Mouse (Mus musculus): ENCODE results near the gene Plekhg4. TPM values are rescaled to one million over a fixed set of nuclear protein-coding genes. Genes with fewer than 3 reads are reported as not detected.

Plekhg4 gene
- polyA plus RNA-seq, 1 experiment from 2014 or later: 0.81 TPM

GRCm38 (mm10) chr8:105341399-105341798 lies 31.7 kb upstream of the Plekhg4 start:
- Histone ChIP-seq H3K9ac (0 out of 2 replicates have a peak overlapping the region, but pooled peaks have one; percentile 21), H3K27me3 (no peaks in the 10 kb centered on the region), H3K4me2 (no peak overlapping the region), H3K9me3 (no peaks in the 10 kb centered on the region), H3K4me1 (peaks cover 45% of the 10 kb centered on the region), H3K4me3 (no peak overlapping the region), H3K27ac (no peak overlapping the region; the same call in 1 of the 2 replicates), H3K36me3 (peaks cover 21% of the 10 kb centered on the region)
- WGBS: 33% methylated on average over 8 of the region's 8 CpGs
- no peak for ATAC-seq (ENCODE audit: insufficient number of reproducible peaks, insufficient read depth, low FRiP score, low TSS enrichment, low read depth)

GRCm38 (mm10) chr8:105342768-105343167 lies 30.3 kb upstream of the Plekhg4 start:
- Histone ChIP-seq H3K4me1 (peaks cover 49% of the 10 kb centered on the region), H3K4me3 (no peak overlapping the region)

GRCm38 (mm10) chr8:105343791-105344574 lies 29.1 kb upstream of the Plekhg4 start:
- 0 out of 2 replicates have a peak overlapping the region, but pooled peaks have one; percentile 2 for H3K9ac ChIP-seq
- H3K36me3 ChIP-seq: 0 out of 2 replicates have a peak, but pooled peaks cover 4% of the 10 kb centered on the region
- H3K27me3 ChIP-seq: no peaks in the 10 kb centered on the region; the same call in 1 of the 2 replicates
- H3K9me3 ChIP-seq: no peaks in the 10 kb centered on the region
- H3K4me2 ChIP-seq: no peak overlapping the region
- H3K4me3 ChIP-seq: no peak overlapping the region
- ATAC-seq (ENCODE audit: insufficient number of reproducible peaks, insufficient read depth, low FRiP score, low TSS enrichment, low read depth): no peak
- 65% methylated on average over 8 of the region's 8 CpGs for WGBS
- no peak overlapping the region for H3K27ac ChIP-seq
- H3K4me1 ChIP-seq: peaks cover 42% of the 10 kb centered on the region

More at GRCm38 (mm10) chr8:105342768-105343167, 30.3 kb upstream of the Plekhg4 start:
- no peaks in the 10 kb centered on the region for H3K9me3 ChIP-seq
- WGBS: 71% methylated on average over 4 of the region's 4 CpGs
- H3K27ac ChIP-seq: no peak overlapping the region
- H3K36me3 ChIP-seq: peaks cover 8% of the 10 kb centered on the region
- H3K9ac ChIP-seq: no peak overlapping the region
- ATAC-seq (ENCODE audit: insufficient number of reproducible peaks, insufficient read depth, low FRiP score, low TSS enrichment, low read depth): no peak
- H3K4me2 ChIP-seq: no peak overlapping the region
- no peaks in the 10 kb centered on the region for H3K27me3 ChIP-seq

GRCm38 (mm10) chr8:105345061-105345975 lies 27.8 kb upstream of the Plekhg4 start:
- H3K4me2 ChIP-seq: peak overlapping the region; percentile 95

GRCm38 (mm10) chr8:105346611-105347427 lies 26.3 kb upstream of the Plekhg4 start:
- peak overlapping the region; percentile 82 for H3K9ac ChIP-seq
- H3K36me3 ChIP-seq: no peaks in the 10 kb centered on the region
- peak overlapping the region; percentile 73 for H3K4me3 ChIP-seq
- peak overlapping the region; percentile 86 for H3K27ac ChIP-seq
- peaks cover 46% of the 10 kb centered on the region for H3K4me1 ChIP-seq
- H3K9me3 ChIP-seq: no peaks in the 10 kb centered on the region
- 2% methylated on average over 34 of the region's 34 CpGs for WGBS
- no peak; the same call in 1 of the 2 replicates for ATAC-seq (ENCODE audit: insufficient number of reproducible peaks, insufficient read depth, low FRiP score, low TSS enrichment, low read depth)
- peaks cover 13% of the 10 kb centered on the region; the same call in 1 of the 2 replicates for H3K27me3 ChIP-seq
- H3K4me2 ChIP-seq: peak overlapping the region; percentile 95

More at GRCm38 (mm10) chr8:105345061-105345975, 27.8 kb upstream of the Plekhg4 start:
- 39% methylated on average over 7 of the region's 7 CpGs for WGBS
- peaks cover 9% of the 10 kb centered on the region; the same call in 1 of the 2 replicates for H3K27me3 ChIP-seq
- peaks cover 46% of the 10 kb centered on the region for H3K4me1 ChIP-seq
- no peak overlapping the region for H3K4me3 ChIP-seq
- no peak for ATAC-seq (ENCODE audit: insufficient number of reproducible peaks, insufficient read depth, low FRiP score, low TSS enrichment, low read depth)
- 0 out of 2 replicates have a peak, but pooled peaks cover 4% of the 10 kb centered on the region for H3K36me3 ChIP-seq
- H3K9ac ChIP-seq: 0 out of 2 replicates have a peak overlapping the region, but pooled peaks have one; percentile 11
- H3K9me3 ChIP-seq: no peaks in the 10 kb centered on the region
- H3K27ac ChIP-seq: peak overlapping the region; percentile 22; the same call in 1 of the 2 replicates

GRCm38 (mm10) chr8:105347428-105348221 lies 25.4 kb upstream of the Plekhg4 start, which contains the start of gene Fhod1:
Gene Fhod1, minus strand, starts transcription at chr8:105347953.
- ATAC-seq (ENCODE audit: insufficient number of reproducible peaks, insufficient read depth, low FRiP score, low TSS enrichment, low read depth): peak; percentile 84
- WGBS: under 1% methylated on average over 53 of the region's 53 CpGs
- peak within 1 kb of the TSS; percentile 82 for H3K9ac ChIP-seq
- no peaks in the 10 kb centered on the region for H3K9me3 ChIP-seq
- no peaks in the 10 kb centered on the region for H3K36me3 ChIP-seq
- H3K4me3 ChIP-seq: peak within 1 kb of the TSS; percentile 73
- H3K4me2 ChIP-seq: peak within 1 kb of the TSS; percentile 95
- H3K4me1 ChIP-seq: peaks cover 46% of the 10 kb centered on the region
- H3K27ac ChIP-seq: peak within 1 kb of the TSS; percentile 86
- H3K27me3 ChIP-seq: peaks cover 13% of the 10 kb centered on the region; the same call in 1 of the 2 replicates

- H3K9me3 ChIP-seq: no peaks in the 10 kb centered on the region
- H3K27me3 ChIP-seq: peaks cover 13% of the 10 kb centered on the region; the same call in 1 of the 2 replicates
- H3K4me2 ChIP-seq: peak within 1 kb of the TSS; percentile 95
- ATAC-seq (ENCODE audit: insufficient number of reproducible peaks, insufficient read depth, low FRiP score, low TSS enrichment, low read depth): no peak
- 1% methylated on average over 34 of the region's 34 CpGs for WGBS
- H3K36me3 ChIP-seq: no peaks in the 10 kb centered on the region
- H3K27ac ChIP-seq: peak within 1 kb of the TSS; percentile 86
- H3K4me1 ChIP-seq: peaks cover 46% of the 10 kb centered on the region
- H3K4me3 ChIP-seq: peak within 1 kb of the TSS; percentile 73
- H3K9ac ChIP-seq: peak within 1 kb of the TSS; percentile 82
These were observed 24.5 kb upstream of the Plekhg4 start, which contains the start of gene Slc9a5 for GRCm38 (mm10) chr8:105348450-105349095. Gene Slc9a5, plus strand, starts transcription at chr8:105348843.

GRCm38 (mm10) chr8:105349096-105349771 lies 23.8 kb upstream of the Plekhg4 start:
- Histone ChIP-seq H3K36me3 (no peaks in the 10 kb centered on the region), H3K9ac (peak overlapping the region; percentile 82), H3K4me1 (peaks cover 45% of the 10 kb centered on the region), H3K27ac (peak overlapping the region; percentile 86), H3K9me3 (no peaks in the 10 kb centered on the region), H3K27me3 (peaks cover 13% of the 10 kb centered on the region; the same call in 1 of the 2 replicates), H3K4me2 (peak overlapping the region; percentile 95), H3K4me3 (peak overlapping the region; percentile 73)
- under 1% methylated on average over 38 of the region's 48 CpGs for WGBS
- ATAC-seq (ENCODE audit: insufficient number of reproducible peaks, insufficient read depth, low FRiP score, low TSS enrichment, low read depth): no peak

GRCm38 (mm10) chr8:105350186-105350585 lies 22.9 kb upstream of the Plekhg4 start:
- no peak for ATAC-seq (ENCODE audit: insufficient number of reproducible peaks, insufficient read depth, low FRiP score, low TSS enrichment, low read depth)
- peaks cover 13% of the 10 kb centered on the region; the same call in 1 of the 2 replicates for H3K27me3 ChIP-seq
- H3K9me3 ChIP-seq: no peaks in the 10 kb centered on the region
- peak overlapping the region; percentile 95 for H3K4me2 ChIP-seq
- H3K27ac ChIP-seq: no peak overlapping the region
- WGBS: 32% methylated on average over 7 of the region's 7 CpGs
- H3K9ac ChIP-seq: peak overlapping the region; percentile 82; the same call in 1 of the 2 replicates
- H3K36me3 ChIP-seq: peaks cover under 1% of the 10 kb centered on the region; the same call in 1 of the 2 replicates
- peak overlapping the region; percentile 73 for H3K4me3 ChIP-seq
- H3K4me1 ChIP-seq: peaks cover 36% of the 10 kb centered on the region
